ENCODE assay signal across 7 mouse cellular contexts in the genomic region with DNA sequence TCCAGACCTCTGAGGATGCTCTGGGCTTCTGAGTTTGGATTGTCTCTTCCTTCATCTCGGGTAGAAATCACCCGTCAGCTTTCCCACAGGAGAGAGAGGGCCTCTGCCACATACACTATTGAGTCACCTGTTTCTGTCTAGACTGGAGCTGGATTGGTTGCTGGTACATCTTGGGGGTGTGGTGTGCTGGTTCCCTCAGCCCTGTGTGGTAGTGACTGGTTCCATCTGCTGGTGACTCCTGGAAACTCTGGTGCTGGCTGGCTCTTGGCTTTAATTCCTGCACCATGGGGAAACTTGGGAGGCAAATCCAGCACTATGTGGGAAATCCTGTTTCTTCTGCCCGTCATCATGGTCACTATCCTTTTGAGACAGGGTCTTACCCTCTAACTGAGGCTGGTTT. TPM values are rescaled to one million over a fixed set of nuclear protein-coding genes. Genes with fewer than 3 reads are reported as not detected.
DNase-seq lines count a peak whose midpoint lies in the region; ATAC-seq and TF ChIP-seq lines count a peak whose summit lies in the region.

No protein-coding gene starts in this region.

- no peak overlapping the region for H3K27ac ChIP-seq in kidney, embryonic 14.5 days (ENCODE audit: low read depth, low read length)
- no peak overlapping the region for H3K27ac ChIP-seq in limb, embryonic 15.5 days
- H3K27ac ChIP-seq in small intestine, adult 2 months (ENCODE audit: insufficient read depth, low read depth, low read length) = no peak overlapping the region

- 21% methylated on average over 3 of the region's 3 CpGs for WGBS in kidney, embryonic 14.5 days
- WGBS in limb, embryonic 15.5 days = 32% methylated on average over 3 of the region's 3 CpGs
- WGBS in small intestine, adult 2 months = 14% methylated on average over 3 of the region's 3 CpGs

- peak; percentile 36; the same call in 1 of the 2 replicates for ATAC-seq in kidney, embryonic 14.5 days (ENCODE audit: low FRiP score, low TSS enrichment)
- peak; percentile 68; the same call in 1 of the 2 replicates for ATAC-seq in limb, embryonic 15.5 days (ENCODE audit: insufficient number of reproducible peaks, low FRiP score, low TSS enrichment, low read depth)

- TF ChIP-seq CTCF in small intestine, adult 2 months (IDR thresholded peaks at IDR 0.05; ENCODE audit: extremely low read depth, insufficient read length, insufficient replicate concordance, low read depth, low read length) = peak; percentile 57; the same call in 1 of the 2 replicates

- TF ChIP-seq POLR2A in small intestine, adult 2 months (IDR thresholded peaks at IDR 0.05; ENCODE audit: low read depth, low read length) = no peak

- no peak overlapping the region for H3K4me2 ChIP-seq in kidney, embryonic 14.5 days (replicated peaks; ENCODE audit: low read depth, low read length)
- H3K4me2 ChIP-seq in limb, embryonic 15.5 days = no peak overlapping the region

- H3K9ac ChIP-seq in kidney, embryonic 14.5 days (ENCODE audit: low read depth, low read length) = no peak overlapping the region
- H3K9ac ChIP-seq in limb, embryonic 15.5 days = no peak overlapping the region

- H3K36me3 ChIP-seq in kidney, embryonic 14.5 days (ENCODE audit: control insufficient read depth, insufficient read depth, low read length) = no peaks in the 10 kb centered on the region
- no peaks in the 10 kb centered on the region for H3K36me3 ChIP-seq in limb, embryonic 15.5 days
- H3K36me3 ChIP-seq in small intestine, adult 2 months (ENCODE audit: control insufficient read depth, insufficient read depth, low read length) = no peaks in the 10 kb centered on the region

- DNase-seq in 3T3-L1 (ENCODE audit: low read depth, low spot score) = peak; percentile 91
- peak; percentile 19 for DNase-seq in A20 (ENCODE audit: low read depth, low spot score)
- peak; percentile 38 to 61 for DNase-seq in cerebellum, postnatal 25 days
- peak; percentile 31 to 65 for DNase-seq in frontal cortex, postnatal 36 days (ENCODE audit: low spot score in 2 of 2)

- H3K4me1 ChIP-seq in kidney, embryonic 14.5 days (ENCODE audit: control insufficient read depth, insufficient read depth, low read length) = peaks cover 5% of the 10 kb centered on the region; the same call in 1 of the 2 replicates
- H3K4me1 ChIP-seq in limb, embryonic 15.5 days = 0 out of 2 replicates have a peak, but pooled peaks cover 4% of the 10 kb centered on the region
- peaks cover 6% of the 10 kb centered on the region for H3K4me1 ChIP-seq in small intestine, adult 2 months (ENCODE audit: control insufficient read depth, insufficient read depth, insufficient read length, low read length)

- no peaks in the 10 kb centered on the region for H3K27me3 ChIP-seq in kidney, embryonic 14.5 days (ENCODE audit: control insufficient read depth, insufficient read depth, low read length)
- H3K27me3 ChIP-seq in limb, embryonic 15.5 days = no peaks in the 10 kb centered on the region
- no peaks in the 10 kb centered on the region for H3K27me3 ChIP-seq in small intestine, adult 2 months (ENCODE audit: control insufficient read depth, insufficient read depth, low read length)

- no peaks in the 10 kb centered on the region for H3K9me3 ChIP-seq in kidney, embryonic 14.5 days (ENCODE audit: control insufficient read depth, low read length)
- no peaks in the 10 kb centered on the region for H3K9me3 ChIP-seq in limb, embryonic 15.5 days

- H3K4me3 ChIP-seq in kidney, embryonic 14.5 days (ENCODE audit: low read length) = no peak overlapping the region
- H3K4me3 ChIP-seq in limb, embryonic 15.5 days = no peak overlapping the region
- no peak overlapping the region for H3K4me3 ChIP-seq in small intestine, adult 2 months (ENCODE audit: low read depth, low read length)

RNA-seq across cellular contexts. Expression of a gene that starts 24.3 kb away (rescaled TPM):
- polyA plus RNA-seq in kidney, embryonic 14.5 days (2014; fragmentation: Nextera tagmentation; extraction: Ambion mirVana) = not detected in 2 replicates
- not detected in 2 replicates for polyA plus RNA-seq in limb, embryonic 15.5 days (2015; fragmentation: Nextera tagmentation; extraction: Ambion mirVana)
- polyA plus RNA-seq in small intestine, adult 2 months (2012; rRNA removed) = not detected in 2 replicates

RNA-seq across cellular contexts. Expression of a gene that starts 38.0 kb away (rescaled TPM):
- polyA plus RNA-seq in kidney, embryonic 14.5 days (2014; fragmentation: Nextera tagmentation; extraction: Ambion mirVana) = 11.5 and 27.4 TPM in 2 replicates
- 28.1 and 28.7 TPM in 2 replicates for polyA plus RNA-seq in limb, embryonic 15.5 days (2015; fragmentation: Nextera tagmentation; extraction: Ambion mirVana)
- polyA plus RNA-seq in small intestine, adult 2 months (2012; rRNA removed) = 2.0 and 2.9 TPM in 2 replicates

Comparison
In these comparisons a context has a peak if more than half of its experiments do, and no peak if none do; other contexts are left out.
1. DNase-seq: peak in every context shown above with its lines; median percentile 91 in 3T3-L1; 50 in cerebellum, postnatal 25 days; 48 in frontal cortex, postnatal 36 days; 19 in A20.